Mouse (Mus musculus): ENCODE data around the gene Stpg2. TPM values are rescaled to one million over a fixed set of nuclear protein-coding genes. Genes with fewer than 3 reads are reported as not detected.

Stpg2 gene
- total and polyA plus RNA-seq, 2 experiments = not detected

DNA sequence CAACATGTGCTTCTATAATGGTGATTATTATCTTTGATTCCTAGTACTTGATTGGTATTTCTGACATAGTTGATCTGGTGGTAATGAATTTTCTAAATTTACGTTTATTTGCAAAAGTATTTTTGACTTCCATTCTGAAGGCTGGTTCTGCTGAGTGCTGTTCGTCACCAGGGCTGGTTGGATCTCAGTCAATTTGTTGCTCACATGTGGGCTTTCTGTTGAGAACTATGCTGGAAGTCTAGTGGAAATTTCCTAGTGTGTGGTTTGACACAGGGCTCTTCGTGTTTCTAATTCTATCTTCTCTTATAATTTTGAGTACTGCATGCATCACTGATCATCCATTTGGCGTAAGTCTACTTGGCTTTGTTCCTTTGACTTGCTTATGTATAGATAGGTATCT, 504.3 kb downstream of the Stpg2 start:
- no peaks in the 10 kb centered on the region for H3K4me1 ChIP-seq (ENCODE audit: control insufficient read depth, insufficient read depth, low read length)
- H3K36me3 ChIP-seq (ENCODE audit: control insufficient read depth, insufficient read depth, low read length) = no peaks in the 10 kb centered on the region
- TF ChIP-seq POLR2A (IDR thresholded peaks at IDR 0.05; ENCODE audit: extremely low read depth, insufficient read depth, low read length) (no peak), CTCF (IDR thresholded peaks at IDR 0.05; ENCODE audit: low read depth, low read length) (no peak)
- no peak for DNase-seq (ENCODE audit: extremely low read depth, low read depth, low spot score)
- no peaks in the 10 kb centered on the region for H3K79me2 ChIP-seq (ENCODE audit: control insufficient read depth, insufficient read depth, low read length)
- WGBS = 69% methylated on average over 4 of the region's 4 CpGs
- H3K4me3 ChIP-seq (ENCODE audit: insufficient read depth, low read depth, low read length) = no peak overlapping the region
- H3K27ac ChIP-seq (replicated peaks; ENCODE audit: insufficient read depth, low read depth, low read length) = no peak overlapping the region
- no peak overlapping the region for H3K9ac ChIP-seq (ENCODE audit: low read depth, low read length)
- H3K27me3 ChIP-seq (ENCODE audit: control insufficient read depth, insufficient read depth, low read length) = no peaks in the 10 kb centered on the region

DNA sequence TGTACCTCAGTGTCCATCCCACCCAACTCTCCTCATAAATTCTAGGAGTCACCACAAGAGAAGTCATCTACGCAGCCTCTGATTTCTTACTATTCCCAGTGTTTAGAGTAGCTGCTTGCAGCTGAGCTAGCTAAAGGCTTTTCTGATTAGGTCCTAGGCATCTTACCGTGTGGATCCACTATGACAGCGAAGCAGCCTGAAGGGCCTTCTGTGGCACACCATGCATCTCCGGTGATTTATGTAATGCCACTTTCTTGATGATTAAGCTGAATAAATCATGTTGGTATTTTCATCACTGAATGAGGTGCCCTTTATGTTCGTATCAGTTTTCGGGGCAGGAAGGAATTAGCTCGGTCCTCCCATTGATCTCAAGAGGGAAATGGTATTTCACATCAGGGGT, 523.3 kb downstream of the Stpg2 start:
- H3K4me3 ChIP-seq (ENCODE audit: insufficient read depth, low read depth, low read length) = no peak overlapping the region
- H3K9ac ChIP-seq (ENCODE audit: low read depth, low read length) = no peak overlapping the region
- H3K27me3 ChIP-seq (ENCODE audit: control insufficient read depth, insufficient read depth, low read length) = no peaks in the 10 kb centered on the region
- H3K27ac ChIP-seq (replicated peaks; ENCODE audit: insufficient read depth, low read depth, low read length) = no peak overlapping the region
- no peaks in the 10 kb centered on the region for H3K36me3 ChIP-seq (ENCODE audit: control insufficient read depth, insufficient read depth, low read length)
- no peaks in the 10 kb centered on the region for H3K4me1 ChIP-seq (ENCODE audit: control insufficient read depth, insufficient read depth, low read length)
- H3K79me2 ChIP-seq (ENCODE audit: control insufficient read depth, insufficient read depth, low read length) = no peaks in the 10 kb centered on the region
- TF ChIP-seq CTCF (IDR thresholded peaks at IDR 0.05; ENCODE audit: low read depth, low read length) (no peak), POLR2A (IDR thresholded peaks at IDR 0.05; ENCODE audit: extremely low read depth, insufficient read depth, low read length) (no peak)
- DNase-seq (ENCODE audit: extremely low read depth, low read depth, low spot score) = no peak
- WGBS = 88% methylated on average over 7 of the region's 7 CpGs

DNA sequence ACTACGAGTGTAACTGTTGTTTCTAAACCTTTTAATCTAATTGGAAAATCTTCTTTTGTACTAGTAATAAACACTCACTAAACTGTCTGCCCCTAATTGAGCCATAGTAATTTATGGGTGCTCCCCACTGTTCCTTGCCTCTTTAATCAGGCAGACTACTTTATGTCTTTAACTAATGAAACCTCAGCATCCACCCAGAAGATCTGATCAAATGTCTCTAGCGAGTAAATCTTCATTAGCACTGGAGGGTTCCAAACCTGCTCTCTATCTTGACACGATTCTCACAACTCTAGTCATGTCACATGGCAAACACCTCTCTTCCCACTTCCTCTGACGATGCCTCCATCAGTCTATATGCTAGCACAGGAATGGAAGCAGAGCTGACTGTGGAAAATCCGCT, 523.8 kb downstream of the Stpg2 start:
- Histone ChIP-seq H3K27ac (replicated peaks; ENCODE audit: insufficient read depth, low read depth, low read length) (no peak overlapping the region), H3K4me3 (ENCODE audit: insufficient read depth, low read depth, low read length) (no peak overlapping the region), H3K36me3 (ENCODE audit: control insufficient read depth, insufficient read depth, low read length) (no peaks in the 10 kb centered on the region), H3K4me1 (ENCODE audit: control insufficient read depth, insufficient read depth, low read length) (no peaks in the 10 kb centered on the region), H3K79me2 (ENCODE audit: control insufficient read depth, insufficient read depth, low read length) (no peaks in the 10 kb centered on the region), H3K9ac (ENCODE audit: low read depth, low read length) (no peak overlapping the region), H3K27me3 (ENCODE audit: control insufficient read depth, insufficient read depth, low read length) (no peaks in the 10 kb centered on the region)
- DNase-seq (ENCODE audit: extremely low read depth, low read depth, low spot score) = no peak
- WGBS = 70% methylated on average over 5 of the region's 5 CpGs
- TF ChIP-seq POLR2A (IDR thresholded peaks at IDR 0.05; ENCODE audit: extremely low read depth, insufficient read depth, low read length) = no peak
- TF ChIP-seq CTCF (IDR thresholded peaks at IDR 0.05; ENCODE audit: low read depth, low read length) = no peak

DNA sequence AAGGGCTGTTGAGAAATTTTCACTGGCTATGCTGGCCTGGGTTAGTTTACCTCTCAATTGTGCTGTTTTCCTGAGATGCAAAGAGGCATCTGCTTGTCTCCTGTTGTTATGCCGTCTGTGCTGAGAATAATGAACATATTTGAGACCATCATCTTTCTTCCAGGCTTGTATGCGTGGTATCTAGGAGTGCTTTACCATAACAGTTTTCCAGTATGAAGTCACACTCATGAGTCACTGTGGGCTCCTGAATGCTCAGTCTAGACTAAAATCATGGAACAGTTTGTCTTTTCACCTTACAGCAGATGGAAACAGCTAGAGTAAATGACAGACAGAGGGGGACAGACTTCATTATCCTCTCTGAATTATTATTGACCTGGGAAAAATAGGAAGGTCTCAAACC, 527.7 kb downstream of the Stpg2 start:
- 78% methylated on average over 2 of the region's 2 CpGs for WGBS
- no peak for TF ChIP-seq CTCF (IDR thresholded peaks at IDR 0.05; ENCODE audit: low read depth, low read length)
- TF ChIP-seq POLR2A (IDR thresholded peaks at IDR 0.05; ENCODE audit: extremely low read depth, insufficient read depth, low read length) = no peak
- no peaks in the 10 kb centered on the region for H3K27me3 ChIP-seq (ENCODE audit: control insufficient read depth, insufficient read depth, low read length)
- no peaks in the 10 kb centered on the region for H3K79me2 ChIP-seq (ENCODE audit: control insufficient read depth, insufficient read depth, low read length)
- no peak overlapping the region for H3K27ac ChIP-seq (replicated peaks; ENCODE audit: insufficient read depth, low read depth, low read length)
- H3K4me1 ChIP-seq (ENCODE audit: control insufficient read depth, insufficient read depth, low read length) = no peaks in the 10 kb centered on the region
- no peak overlapping the region for H3K9ac ChIP-seq (ENCODE audit: low read depth, low read length)
- no peaks in the 10 kb centered on the region for H3K36me3 ChIP-seq (ENCODE audit: control insufficient read depth, insufficient read depth, low read length)
- DNase-seq (ENCODE audit: extremely low read depth, low read depth, low spot score) = no peak
- no peak overlapping the region for H3K4me3 ChIP-seq (ENCODE audit: insufficient read depth, low read depth, low read length)

DNA sequence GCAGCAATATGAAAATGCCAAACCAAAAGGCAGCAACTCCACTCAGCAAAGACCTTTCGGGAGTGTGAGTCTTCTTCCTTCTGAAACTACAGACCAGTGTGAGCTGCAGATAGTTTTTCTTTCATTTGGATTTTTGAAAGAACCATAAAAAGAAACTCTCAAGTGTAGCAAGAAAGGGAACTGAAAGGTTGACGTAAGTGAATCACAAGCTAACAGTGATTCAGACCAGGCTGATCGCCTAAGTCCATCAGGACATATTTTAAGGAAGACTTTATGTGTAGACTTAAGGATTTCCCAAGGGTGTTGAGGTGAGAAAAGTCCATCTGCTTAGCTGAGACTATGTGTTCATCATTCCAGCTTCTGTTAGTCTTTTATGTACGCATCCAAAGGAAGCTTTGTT, 533.9 kb downstream of the Stpg2 start:
- Histone ChIP-seq H3K4me1 (ENCODE audit: control insufficient read depth, insufficient read depth, low read length) (no peaks in the 10 kb centered on the region), H3K4me3 (ENCODE audit: insufficient read depth, low read depth, low read length) (no peak overlapping the region), H3K27ac (replicated peaks; ENCODE audit: insufficient read depth, low read depth, low read length) (no peak overlapping the region), H3K27me3 (ENCODE audit: control insufficient read depth, insufficient read depth, low read length) (no peaks in the 10 kb centered on the region), H3K36me3 (ENCODE audit: control insufficient read depth, insufficient read depth, low read length) (no peaks in the 10 kb centered on the region), H3K79me2 (ENCODE audit: control insufficient read depth, insufficient read depth, low read length) (no peaks in the 10 kb centered on the region), H3K9ac (ENCODE audit: low read depth, low read length) (no peak overlapping the region)
- DNase-seq (ENCODE audit: extremely low read depth, low read depth, low spot score) = no peak
- no peak for TF ChIP-seq CTCF (IDR thresholded peaks at IDR 0.05; ENCODE audit: low read depth, low read length)
- no peak for TF ChIP-seq POLR2A (IDR thresholded peaks at IDR 0.05; ENCODE audit: extremely low read depth, insufficient read depth, low read length)
- 88% methylated on average over 4 of the region's 4 CpGs for WGBS

Other genes starting within 250 kb of the Stpg2 start
- gene Rap1gds1, start 130.5 kb upstream of the Stpg2 start, total RNA-seq (2014; rRNA removed) = 13.9 and 16.6 TPM in 2 replicates
- gene Rap1gds1, start 130.5 kb upstream of the Stpg2 start, polyA plus RNA-seq (2012; rRNA removed) = 6.7 and 7.7 TPM in 2 replicates

All from liver, adult 2 months (tissue).